In the genomic region with DNA sequence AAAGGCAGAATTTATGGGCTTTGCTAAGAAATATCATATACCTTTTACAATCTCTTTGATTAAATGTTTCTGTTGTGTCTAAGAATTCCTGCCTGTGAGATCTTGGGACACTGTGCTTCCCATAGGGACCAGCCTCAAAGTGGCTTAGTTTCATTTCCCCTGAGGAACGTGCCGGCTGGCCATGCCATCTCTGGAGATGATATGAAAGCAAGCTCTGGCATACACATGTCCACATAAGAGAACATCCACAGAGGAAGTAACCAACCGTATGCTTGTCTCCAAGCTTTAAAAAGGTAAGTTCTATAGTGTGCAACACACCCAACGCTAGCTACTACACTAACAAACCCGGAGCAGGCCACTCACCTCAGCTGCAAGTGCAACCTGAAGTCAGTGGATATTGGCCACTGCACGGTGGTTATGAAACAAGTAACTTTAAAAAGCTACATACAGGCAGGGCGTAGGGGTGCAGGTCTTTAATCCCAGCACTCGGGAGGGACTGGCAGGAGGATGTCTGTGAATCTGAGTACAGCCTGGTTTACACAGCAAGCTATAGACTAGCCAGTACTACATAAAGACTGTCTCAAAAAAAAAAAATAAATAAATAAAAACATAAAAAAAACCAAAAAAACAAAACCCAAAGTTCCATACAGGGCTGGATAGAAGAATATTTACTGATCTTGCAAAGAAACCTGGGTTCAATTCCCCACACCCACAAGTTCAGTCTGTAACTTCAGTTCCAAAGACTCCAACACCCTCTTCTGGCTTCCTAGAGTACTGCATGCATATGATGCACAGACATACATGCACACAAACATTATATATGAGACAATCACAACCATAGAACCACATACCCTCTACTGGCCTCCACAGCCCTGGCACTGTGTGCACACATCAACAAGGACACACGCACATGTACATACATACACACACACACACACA, we compare ENCODE assay signal across 8 mouse cellular contexts. TPM values are rescaled to one million over a fixed set of nuclear protein-coding genes. Genes with fewer than 3 reads are reported as not detected.
A peak's percentile ranks its signal among the peaks of the same experiment; 100 is the strongest.
DNase-seq lines count a peak whose midpoint lies in the region; ATAC-seq and TF ChIP-seq lines count a peak whose summit lies in the region.
"Had no signal": no experiment of that assay in that cellular context is flagged by ENCODE, and none has a peak within 500 bp of the region (broad histone marks: within the 10 kb centered on the region; RNA-seq: fewer than 3 reads in every experiment).

No protein-coding gene starts in this region.

- H3K36me3 ChIP-seq in intestine, embryonic 14.5 days (ENCODE audit: control insufficient read depth, insufficient read depth, low read length) = no peaks in the 10 kb centered on the region
- no peaks in the 10 kb centered on the region for H3K36me3 ChIP-seq in myocyte (ENCODE audit: control insufficient read depth, insufficient read depth)

- H3ac ChIP-seq in myocyte (ENCODE audit: control insufficient read depth, insufficient read length) = no peak overlapping the region

- H3K79me2 ChIP-seq in myocyte (ENCODE audit: control insufficient read depth, insufficient read depth) = peaks cover 96% of the 10 kb centered on the region

- H3K9me3 ChIP-seq in intestine, embryonic 14.5 days (ENCODE audit: control insufficient read depth, low read length) = no peaks in the 10 kb centered on the region
- H3K9me3 ChIP-seq: forebrain, embryonic 13.5 days had no signal

- TF ChIP-seq CTCF in left cerebral cortex, adult 2 months (IDR thresholded peaks at IDR 0.05) = peak; percentile 28
- no peak for TF ChIP-seq CTCF in bone marrow macrophage, adult 2 months (IDR thresholded peaks at IDR 0.05; ENCODE audit: low read depth, low read length)

- H3K27me3 ChIP-seq in intestine, embryonic 14.5 days (replicated peaks; ENCODE audit: control insufficient read depth, insufficient read depth, low read length) = no peaks in the 10 kb centered on the region
- no peaks in the 10 kb centered on the region for H3K27me3 ChIP-seq in myocyte (ENCODE audit: control insufficient read depth, insufficient read depth, insufficient read length)
- H3K27me3 ChIP-seq: forebrain, embryonic 13.5 days had no signal

- WGBS in intestine, embryonic 14.5 days = 82% methylated on average over 9 of the region's 9 CpGs

- H3K27ac ChIP-seq in left cerebral cortex, adult 2 months = no peak overlapping the region
- peak overlapping the region; percentile 21; the same call in 1 of the 2 replicates for H3K27ac ChIP-seq in bone marrow macrophage, adult 2 months (ENCODE audit: insufficient read depth, low read depth, low read length)
- peak overlapping the region; percentile 14; the same call in 1 of the 2 replicates for H3K27ac ChIP-seq in intestine, embryonic 14.5 days (ENCODE audit: low read depth)

- H3K9ac ChIP-seq in intestine, embryonic 14.5 days (ENCODE audit: low read length) = no peak overlapping the region
- H3K9ac ChIP-seq: forebrain, embryonic 13.5 days had no signal

- DNase-seq in left cerebral cortex, adult 2 months (ENCODE audit: extremely low spot score in 1 of 2, low spot score in 2 of 2) = no peak
- DNase-seq in left cerebral cortex, postnatal 4 days = no peak
- no peak for DNase-seq in intestine, embryonic 14.5 days (ENCODE audit: low spot score)
- DNase-seq in frontal cortex, adult 2 months (ENCODE audit: extremely low spot score in 1 of 2, low spot score in 1 of 2) = no peak
- no peak for DNase-seq in gastrocnemius, postnatal 4 days (ENCODE audit: low spot score in 2 of 2)

- intact Hi-C loops in left cerebral cortex, adult 2 months (cut with DNase I) = no loop called here
- intact Hi-C loops in left cerebral cortex, postnatal 4 days (cut with DNase I) = no loop called here

- ATAC-seq in intestine, embryonic 14.5 days (replicated peaks; ENCODE audit: low FRiP score, low TSS enrichment, low read depth) = no peak
- ATAC-seq: forebrain, embryonic 13.5 days had no signal

- no peak overlapping the region for H3K4me2 ChIP-seq in intestine, embryonic 14.5 days (ENCODE audit: low read length)
- peak overlapping the region; percentile 79 for H3K4me2 ChIP-seq in myocyte (ENCODE audit: low read depth)
- H3K4me2 ChIP-seq: forebrain, embryonic 13.5 days had no signal

- no peak overlapping the region for H3K4me3 ChIP-seq in left cerebral cortex, adult 2 months
- no peak overlapping the region for H3K4me3 ChIP-seq in bone marrow macrophage, adult 2 months (ENCODE audit: insufficient read depth, low read length)
- H3K4me3 ChIP-seq in intestine, embryonic 14.5 days (ENCODE audit: low read depth, low read length) = no peak overlapping the region
- no peak overlapping the region for H3K4me3 ChIP-seq in myocyte
- H3K4me3 ChIP-seq: forebrain, embryonic 13.5 days had no signal

- no peak for TF ChIP-seq POLR2A in bone marrow macrophage, adult 2 months (IDR thresholded peaks at IDR 0.05; ENCODE audit: borderline replicate concordance, low read depth, low read length)
- no peak for TF ChIP-seq POLR2A in myocyte (IDR thresholded peaks at IDR 0.05; ENCODE audit: insufficient read length, low read depth)

- H3K4me1 ChIP-seq in bone marrow macrophage, adult 2 months (ENCODE audit: control insufficient read depth, insufficient read depth, low read length) = peaks cover 39% of the 10 kb centered on the region
- peaks cover 44% of the 10 kb centered on the region for H3K4me1 ChIP-seq in intestine, embryonic 14.5 days (replicated peaks; ENCODE audit: control insufficient read depth, insufficient read depth, low read length)

TF ChIP-seq in myocyte, 11 proteins besides CTCF, POLR2A, EP300 and RAD21:
- no peak for TF ChIP-seq E2F4 (IDR thresholded peaks at IDR 0.05; ENCODE audit: insufficient read depth)

RNA-seq across cellular contexts. Expression of a gene that starts 19.5 kb away (rescaled TPM):
- 100 to 1,000 TPM; 219 to 228 TPM for total RNA-seq in left cerebral cortex, adult 2 months (2021)
- 10 to 100 TPM; 90.2 to 90.3 TPM for total RNA-seq in left cerebral cortex, postnatal 4 days (2021)
- polyA plus RNA-seq in bone marrow macrophage, adult 2 months (2012; ENCODE audit: insufficient read depth, insufficient read length, missing spikeins) = 75.8 and 81.8 TPM in 2 replicates
- 20.1 and 23.4 TPM in 2 replicates for polyA plus RNA-seq in intestine, embryonic 14.5 days (2014; fragmentation: Nextera tagmentation; extraction: Ambion mirVana)
- 79.4 TPM for polyA plus RNA-seq in myocyte (2012; fragmentation: generic; extraction: Trizol)
- polyA plus RNA-seq in frontal cortex, adult 2 months (2012; rRNA removed) = 157 and 178 TPM in 2 replicates
- total RNA-seq in gastrocnemius, postnatal 4 days (2021) = 10 to 100 TPM; 69.7 to 74.0 TPM

RNA-seq across cellular contexts. Expression of a gene that starts 37.0 kb away (rescaled TPM):
- total RNA-seq in left cerebral cortex, adult 2 months (2021) = 10 to 100 TPM; 43.4 to 49.8 TPM
- total RNA-seq in left cerebral cortex, postnatal 4 days (2021) = 100 to 1,000 TPM in 1 of 2 experiments, 10 to 100 TPM in 1; 97.7 to 108 TPM
- 105 and 113 TPM in 2 replicates for polyA plus RNA-seq in bone marrow macrophage, adult 2 months (2012; ENCODE audit: insufficient read depth, insufficient read length, missing spikeins)
- 302 and 314 TPM in 2 replicates for polyA plus RNA-seq in intestine, embryonic 14.5 days (2014; fragmentation: Nextera tagmentation; extraction: Ambion mirVana)
- 251 TPM for polyA plus RNA-seq in myocyte (2012; fragmentation: generic; extraction: Trizol)
- polyA plus RNA-seq in frontal cortex, adult 2 months (2012; rRNA removed) = 66.1 and 78.6 TPM in 2 replicates
- total RNA-seq in gastrocnemius, postnatal 4 days (2021) = 100 to 1,000 TPM in 1 of 2 experiments, 10 to 100 TPM in 1; 97.3 to 109 TPM

RNA-seq across cellular contexts. Expression of a gene that starts 55.3 kb away (rescaled TPM):
- 10 to 100 TPM; 20.3 to 20.8 TPM for total RNA-seq in left cerebral cortex, adult 2 months (2021)
- 10 to 100 TPM; 25.6 to 29.4 TPM for total RNA-seq in left cerebral cortex, postnatal 4 days (2021)
- 7.5 TPM in 2 replicates for polyA plus RNA-seq in bone marrow macrophage, adult 2 months (2012; ENCODE audit: insufficient read depth, insufficient read length, missing spikeins)
- polyA plus RNA-seq in intestine, embryonic 14.5 days (2014; fragmentation: Nextera tagmentation; extraction: Ambion mirVana) = 5.8 and 6.6 TPM in 2 replicates
- polyA plus RNA-seq in myocyte (2012; fragmentation: generic; extraction: Trizol) = 16.4 TPM
- polyA plus RNA-seq in frontal cortex, adult 2 months (2012; rRNA removed) = 9.5 and 10.5 TPM in 2 replicates
- 10 to 100 TPM; 19.3 to 19.5 TPM for total RNA-seq in gastrocnemius, postnatal 4 days (2021)
